Mouse (Mus musculus) ES-E14 (cell line): ENCODE measurements around the gene Sike1. TPM values are rescaled to one million over a fixed set of nuclear protein-coding genes. Genes with fewer than 3 reads are reported as not detected.

Source experiments
- DNase-seq: peaks from one replicate; pipeline ENCODE4 v3.0.0-alpha.2; 2013; ENCODE audit warnings: low read depth, low spot score
- H3K27ac ChIP-seq: 2 replicates; pipeline ENCODE4 v1.5.1; 2012; ENCODE audit warnings: low read depth, mild to moderate bottlenecking, low read length, moderate library complexity, mixed read lengths; ENCODE audit not compliant: poor library complexity, insufficient read depth, severe bottlenecking
- H3K36me3 ChIP-seq: 2 replicates; pipeline ENCODE4 v1.6.1; 2012; ENCODE audit warnings: mild to moderate bottlenecking, low read length, moderate library complexity, mixed read lengths; ENCODE audit not compliant: control insufficient read depth, poor library complexity, insufficient read depth, severe bottlenecking
- H3K4me1 ChIP-seq, 2 experiments: fragments of 150-350 bp in 1 of 2; sonication (generic) in 1 of 2; 2 replicates each; pipeline ENCODE4 v1.6.1; 2012; ENCODE audit warnings: low read length in 2 of 2, mild to moderate bottlenecking in 1 of 2, mixed read lengths in 1 of 2; ENCODE audit not compliant: control insufficient read depth in 2 of 2, insufficient read depth in 2 of 2, poor library complexity in 1 of 2
- H3K4me3 ChIP-seq, 2 experiments: fragments of 150-350 bp in 1 of 2; sonication (generic) in 1 of 2; 2 replicates each; pipeline ENCODE4 v1.5.1; 2012; ENCODE audit warnings: low read length in 2 of 2, low read depth in 1 of 2, mild to moderate bottlenecking in 1 of 2, mixed read lengths in 1 of 2; ENCODE audit not compliant: insufficient read depth in 1 of 2, poor library complexity in 1 of 2, severe bottlenecking in 1 of 2
- H3K9ac ChIP-seq: 2 replicates; pipeline ENCODE4 v1.6.1; 2012; ENCODE audit warnings: low read depth, mild to moderate bottlenecking, low read length, mixed read lengths; ENCODE audit not compliant: poor library complexity, insufficient read depth, severe bottlenecking
- H3K9me3 ChIP-seq: fragments of 150-350 bp; sonication (generic); 2 replicates; pipeline ENCODE4 v1.6.1; 2012; ENCODE audit warnings: low read depth, mild to moderate bottlenecking, low read length; ENCODE audit not compliant: control insufficient read depth, insufficient read depth
- CHD2 ChIP-seq: IDR thresholded peaks from 2 replicates; pipeline ENCODE4 v1.6.1; 2014; ENCODE audit warnings: mild to moderate bottlenecking, low read depth, low read length, inconsistent platforms
- HCFC1 ChIP-seq: IDR thresholded peaks from 2 replicates; pipeline ENCODE4 v1.6.1; 2012; ENCODE audit warnings: low read length, inconsistent platforms, borderline replicate concordance; ENCODE audit not compliant: insufficient read depth
- MAFK ChIP-seq: IDR thresholded peaks from 2 replicates; pipeline ENCODE4 v1.6.1; 2014; ENCODE audit warnings: mild to moderate bottlenecking, low read depth, low read length, inconsistent platforms; ENCODE audit not compliant: insufficient read depth
- ZC3H11A ChIP-seq: IDR thresholded peaks from 2 replicates; pipeline ENCODE4 v1.6.1; 2012; ENCODE audit warnings: low read depth, mild to moderate bottlenecking, inconsistent platforms, low read length, borderline replicate concordance
- ZNF384 ChIP-seq: IDR thresholded peaks from 2 replicates; pipeline ENCODE4 v1.6.1; 2012; ENCODE audit warnings: low read depth, low read length, inconsistent platforms
- in situ Hi-C, 2 experiments: fragments of 600-800 bp; cut with MboI; formaldehyde crosslinking; loops; one replicate each; pipeline ENCODE4 v1.15.1; 2025; ENCODE audit warnings: low sequenced_read_pairs in 2 of 2, inconsistent platforms in 1 of 2; ENCODE audit not compliant: unreplicated experiment in 2 of 2
- total RNA-seq: library from RNA; depleted of rRNA; stranded (reverse); fragments of 300-350 nt; gene quantifications from 2 replicates; pipeline ENCODE4 v1.2.3, GENCODE M21; 2012

Sike1 gene
- total RNA-seq, 1 experiment = 27.9 TPM

DNA sequence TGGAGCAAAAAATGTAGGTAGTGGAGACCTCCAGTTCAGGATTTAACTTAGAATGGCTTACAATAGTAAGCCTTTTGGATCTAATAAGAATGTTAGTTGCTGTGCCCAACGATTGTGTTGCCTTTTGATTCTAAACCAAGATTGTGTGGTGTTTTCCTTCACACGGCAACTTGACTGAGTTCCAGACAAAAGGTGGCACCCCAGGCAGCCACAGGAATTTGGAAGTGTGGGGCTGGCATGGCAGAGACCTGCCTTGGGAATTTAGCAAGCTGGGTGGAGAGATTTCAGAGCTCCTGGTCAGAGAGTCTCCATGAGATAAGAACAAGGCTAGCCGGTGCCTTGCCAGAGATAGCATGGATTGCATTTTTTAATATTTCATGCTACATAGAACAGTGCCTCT is 39.9 kb upstream of the Sike1 start:
- DNase-seq = no peak
- Histone ChIP-seq H3K36me3 (no peaks in the 10 kb centered on the region), H3K9ac (no peak overlapping the region), H3K9me3 (no peaks in the 10 kb centered on the region), H3K4me3 (no peak overlapping the region), H3K27ac (no peak overlapping the region), H3K4me1 (no peaks in the 10 kb centered on the region)
- in situ Hi-C loops = no loop called here
- TF ChIP-seq ZC3H11A (no peak), HCFC1 (no peak), CHD2 (no peak), MAFK (no peak), ZNF384 (no peak)

DNA sequence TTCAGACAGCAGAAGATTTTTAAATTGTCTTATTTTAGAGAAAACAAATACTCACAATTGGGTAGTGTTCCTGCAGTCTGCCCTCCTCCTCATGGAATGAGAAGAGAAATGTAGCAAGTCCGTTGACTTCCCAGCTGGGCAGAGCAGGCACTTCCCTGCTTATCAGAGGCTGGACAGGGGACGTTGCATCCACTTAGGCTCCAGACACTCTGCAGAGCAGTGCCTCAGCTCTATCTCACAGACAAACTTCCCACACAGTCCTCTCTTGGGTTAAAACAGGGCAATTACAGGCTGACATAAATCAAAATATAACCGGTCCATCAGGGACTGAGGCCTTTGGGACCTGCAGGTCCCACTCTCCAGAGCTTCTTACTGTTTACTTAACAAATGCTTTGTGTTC is 31.5 kb upstream of the Sike1 start, which contains the start of gene Nr1h5:
Nr1h5 (minus strand) TSS at position 101 of the 400 bp plus-strand sequence.
- Histone ChIP-seq H3K9me3 (no peaks in the 10 kb centered on the region), H3K4me3 (no peak within 1 kb of the TSS), H3K9ac (no peak within 1 kb of the TSS), H3K36me3 (no peaks in the 10 kb centered on the region), H3K4me1 (no peaks in the 10 kb centered on the region), H3K27ac (no peak within 1 kb of the TSS)
- in situ Hi-C loops = no loop called here
- TF ChIP-seq ZNF384 (no peak), CHD2 (no peak), ZC3H11A (no peak), MAFK (no peak), HCFC1 (no peak)
- no peak for DNase-seq

DNA sequence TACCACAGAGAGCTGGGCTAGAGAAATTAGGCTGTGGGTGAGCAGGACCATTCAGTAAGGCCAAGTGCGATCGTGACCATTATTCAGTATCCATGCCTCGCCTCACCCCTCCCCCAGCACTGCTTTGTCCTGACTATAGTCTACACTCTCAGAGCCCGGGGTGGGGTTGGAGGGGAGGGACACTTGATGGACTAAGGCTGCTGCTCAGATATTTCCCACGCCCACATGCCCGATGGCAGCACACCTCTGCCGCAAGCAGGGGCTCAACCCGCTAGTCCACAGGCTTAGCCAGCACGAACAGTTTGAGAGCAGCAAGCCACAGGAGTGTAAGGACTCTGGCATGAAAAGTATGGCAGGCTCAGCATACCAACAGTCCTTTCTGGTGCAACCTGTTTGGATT is 25.4 kb upstream of the Sike1 start:
- Histone ChIP-seq H3K9ac (no peak overlapping the region), H3K27ac (no peak overlapping the region)
- in situ Hi-C loops = no loop called here

DNA sequence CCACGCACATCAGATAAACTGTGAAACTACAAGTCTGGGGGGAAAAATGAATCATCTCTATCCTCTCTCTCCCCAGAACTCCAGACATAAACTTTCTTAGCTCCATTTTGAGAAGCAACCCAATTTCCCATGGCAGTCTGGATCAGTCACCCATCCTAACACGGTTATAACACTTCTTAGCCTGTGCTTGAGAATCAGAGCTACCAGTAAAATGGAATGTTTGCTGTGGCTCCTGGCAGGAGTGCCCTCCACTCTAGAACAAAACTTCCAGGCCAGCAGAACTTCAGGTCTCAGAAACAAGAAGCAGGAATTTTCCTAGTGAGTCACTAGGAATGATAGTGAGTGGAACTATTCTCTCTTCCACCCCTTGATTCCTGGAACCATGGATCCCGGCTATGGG is 25.0 kb upstream of the Sike1 start:
- H3K36me3 ChIP-seq = no peaks in the 10 kb centered on the region
- no peak overlapping the region for H3K27ac ChIP-seq
- H3K9ac ChIP-seq = no peak overlapping the region
- peaks cover 0 to 2% of the 10 kb centered on the region in 2 experiments; a peak in 1 of 4 replicates for H3K4me1 ChIP-seq
- no peak for DNase-seq
- in situ Hi-C loops = no loop called here
- TF ChIP-seq HCFC1 = no peak
- TF ChIP-seq ZNF384 = no peak
- TF ChIP-seq ZC3H11A = no peak
- TF ChIP-seq MAFK = no peak
- no peak for TF ChIP-seq CHD2
- no peak overlapping the region for H3K4me3 ChIP-seq
- H3K9me3 ChIP-seq = no peaks in the 10 kb centered on the region

More for the DNA sequence above, 25.4 kb upstream of the Sike1 start:
- no peaks in the 10 kb centered on the region for H3K9me3 ChIP-seq
- TF ChIP-seq ZNF384 = no peak
- no peak for TF ChIP-seq MAFK
- TF ChIP-seq CHD2 = no peak
- no peak for TF ChIP-seq HCFC1
- no peak for TF ChIP-seq ZC3H11A
- DNase-seq = no peak
- H3K4me3 ChIP-seq = no peak overlapping the region
- no peaks in the 10 kb centered on the region for H3K36me3 ChIP-seq
- peaks cover 0 to 2% of the 10 kb centered on the region in 2 experiments; a peak in 1 of 4 replicates for H3K4me1 ChIP-seq

DNA sequence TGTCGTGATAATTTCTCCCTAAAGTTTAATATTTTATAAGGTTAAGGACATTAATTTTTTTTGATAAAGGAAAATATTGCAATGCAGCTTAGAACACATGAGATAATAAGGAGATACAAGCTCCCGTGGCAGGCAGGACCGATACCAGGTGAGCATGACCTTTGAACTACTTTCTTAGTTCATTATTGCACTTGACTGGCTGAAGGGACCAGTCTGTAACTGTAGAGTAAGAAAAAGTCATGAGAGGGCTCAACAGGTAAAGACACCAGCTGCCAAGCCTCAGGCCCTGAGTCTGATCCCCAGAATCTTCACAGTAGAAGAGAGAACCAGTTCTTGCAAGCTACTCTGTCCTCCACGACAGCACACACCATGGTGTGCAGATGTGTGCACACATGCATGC is 18.6 kb upstream of the Sike1 start:
- Histone ChIP-seq H3K4me3 (no peak overlapping the region), H3K36me3 (no peaks in the 10 kb centered on the region), H3K4me1 (no peaks in the 10 kb centered on the region), H3K9me3 (no peaks in the 10 kb centered on the region), H3K27ac (no peak overlapping the region), H3K9ac (no peak overlapping the region)
- DNase-seq = no peak
- TF ChIP-seq HCFC1 (no peak), ZNF384 (no peak)
- in situ Hi-C loops = no loop called here
